Mouse (Mus musculus) central nervous system, embryonic 18 days (tissue): ENCODE data around the gene Srrm3. TPM values are rescaled to one million over a fixed set of nuclear protein-coding genes. Genes with fewer than 3 reads are reported as not detected.

Experiments
- polyA plus RNA-seq: library from polyadenylated mRNA; depleted of rRNA; stranded (reverse); fragments of >200 nt; gene quantifications from 2 replicates; pipeline ENCODE4 v1.2.3, GENCODE M21; 2012; rRNA removed

The Srrm3 gene
- 58.8 and 64.1 TPM in 2 replicates for polyA plus RNA-seq

DNA sequence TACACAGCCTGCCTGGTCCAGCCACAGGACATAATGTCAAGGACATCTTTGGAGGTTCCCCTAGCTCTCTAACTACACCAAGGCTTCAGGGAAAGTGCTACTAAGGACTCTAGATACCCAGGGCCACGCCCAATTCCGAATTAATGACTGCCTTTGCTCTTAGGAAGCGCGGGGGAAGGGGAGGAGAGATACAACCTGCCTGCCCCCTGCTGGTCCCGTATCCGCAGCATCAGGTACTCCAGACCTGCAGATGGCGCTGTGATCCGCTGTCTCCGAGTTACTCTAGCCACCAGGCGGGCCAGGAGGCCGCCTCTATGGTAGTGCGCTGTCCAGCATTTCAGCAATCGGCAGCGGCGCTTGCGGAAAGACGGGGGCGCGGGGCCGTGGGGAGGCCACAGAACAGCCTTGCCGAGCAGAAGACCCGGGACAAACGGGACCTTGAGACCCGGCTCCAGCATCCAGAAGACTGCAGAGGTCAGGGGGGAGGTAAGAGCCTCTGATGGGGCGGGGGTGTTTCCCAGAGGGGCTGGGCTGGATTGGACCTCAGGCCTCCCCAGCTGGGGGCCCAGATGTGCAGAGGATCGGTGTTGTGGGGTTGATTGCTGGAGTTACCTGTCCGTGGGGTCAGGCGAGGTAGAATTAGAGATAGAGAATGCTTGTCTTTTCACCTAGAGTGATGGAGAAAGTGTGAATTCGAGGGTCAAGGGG lies at the start of gene Srrm3:
Srrm3 (plus strand) TSS at position 336 of the 708 bp plus-strand sequence.

GRCm38 (mm10) chr5:135777796-135778470 lies 28.8 kb upstream of the Srrm3 start, which contains the start of gene Styxl1:
Gene Styxl1, minus strand, starts transcription at chr5:135778385.

GRCm38 (mm10) chr5:135778471-135779445 lies 27.9 kb upstream of the Srrm3 start, which contains the start of gene Mdh2:
Gene Mdh2, plus strand, starts transcription at chr5:135778480.

GRCm38 (mm10) chr5:135887675-135888102 lies 81.0 kb downstream of the Srrm3 start, which contains the start of gene Hspb1:
Gene Hspb1, plus strand, starts transcription at chr5:135887919.

Other genes with a start within 250 kb of the Srrm3 start
- gene Ccl26, start 243.3 kb upstream of the Srrm3 start, polyA plus RNA-seq, result not detected in 2 replicates
- 0.43 and 1.3 TPM in 2 replicates for gene Ccl24, start 233.8 kb upstream of the Srrm3 start, polyA plus RNA-seq
- gene Rhbdd2, start 174.3 kb upstream of the Srrm3 start, polyA plus RNA-seq, result 36.9 and 44.3 TPM in 2 replicates
- 87.9 and 113 TPM in 2 replicates for gene Por, start 136.9 kb upstream of the Srrm3 start, polyA plus RNA-seq
- gene Tmem120a, start 62.4 kb upstream of the Srrm3 start, polyA plus RNA-seq, result 36.4 and 39.3 TPM in 2 replicates
- gene Styxl1, start 28.5 kb upstream of the Srrm3 start, polyA plus RNA-seq, result 0.12 and 0.24 TPM in 2 replicates
- 431 and 444 TPM in 2 replicates for gene Mdh2, start 28.4 kb upstream of the Srrm3 start, polyA plus RNA-seq
- 31.0 and 46.1 TPM in 2 replicates for gene Hspb1, start 81.0 kb downstream of the Srrm3 start, polyA plus RNA-seq
- gene Ywhag, start 127.7 kb downstream of the Srrm3 start, polyA plus RNA-seq, result 481 and 506 TPM in 2 replicates
- gene Ssc4d, start 167.6 kb downstream of the Srrm3 start, polyA plus RNA-seq, result 4.8 and 5.5 TPM in 2 replicates
- 0.09 and 0.17 TPM in 2 replicates for gene Zp3, start 173.2 kb downstream of the Srrm3 start, polyA plus RNA-seq
- gene Dtx2, start 187.9 kb downstream of the Srrm3 start, polyA plus RNA-seq, result 18.2 and 19.7 TPM in 2 replicates
- gene Upk3b, start 231.6 kb downstream of the Srrm3 start, polyA plus RNA-seq, result 0.01 and 3.8 TPM in 2 replicates
- gene Upk3bl, start 247.6 kb downstream of the Srrm3 start, polyA plus RNA-seq, result 0.08 and 20.4 TPM in 2 replicates